Mouse (Mus musculus): Measurements from ENCODE around the gene Gm10118.

DNA sequence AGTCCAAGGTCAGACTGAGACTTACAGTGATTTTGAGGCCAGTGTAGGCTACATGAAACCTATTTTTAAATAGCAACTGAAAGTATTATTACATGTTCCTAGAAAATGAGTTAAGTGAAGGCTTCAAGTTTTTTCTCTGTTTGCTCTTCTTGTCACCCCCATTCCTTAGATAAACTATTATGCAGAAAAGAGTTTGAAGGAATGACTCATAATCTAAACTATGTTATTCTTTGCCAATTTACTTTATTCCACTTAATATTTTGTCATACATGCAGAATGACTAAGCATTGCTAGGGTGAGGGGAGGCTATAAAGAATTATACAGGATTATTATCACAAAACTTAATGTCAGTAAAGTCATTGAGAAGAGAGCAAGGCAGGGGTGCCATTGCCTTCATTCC is 18.4 kb downstream of the Gm10118 start:
- TF ChIP-seq POLR2A (IDR thresholded peaks at IDR 0.05; ENCODE audit: low read depth, low read length) (no peak), CTCF (IDR thresholded peaks at IDR 0.05; ENCODE audit: extremely low read depth, insufficient read length, insufficient replicate concordance, low read depth, low read length) (no peak)
